In the genomic region with DNA sequence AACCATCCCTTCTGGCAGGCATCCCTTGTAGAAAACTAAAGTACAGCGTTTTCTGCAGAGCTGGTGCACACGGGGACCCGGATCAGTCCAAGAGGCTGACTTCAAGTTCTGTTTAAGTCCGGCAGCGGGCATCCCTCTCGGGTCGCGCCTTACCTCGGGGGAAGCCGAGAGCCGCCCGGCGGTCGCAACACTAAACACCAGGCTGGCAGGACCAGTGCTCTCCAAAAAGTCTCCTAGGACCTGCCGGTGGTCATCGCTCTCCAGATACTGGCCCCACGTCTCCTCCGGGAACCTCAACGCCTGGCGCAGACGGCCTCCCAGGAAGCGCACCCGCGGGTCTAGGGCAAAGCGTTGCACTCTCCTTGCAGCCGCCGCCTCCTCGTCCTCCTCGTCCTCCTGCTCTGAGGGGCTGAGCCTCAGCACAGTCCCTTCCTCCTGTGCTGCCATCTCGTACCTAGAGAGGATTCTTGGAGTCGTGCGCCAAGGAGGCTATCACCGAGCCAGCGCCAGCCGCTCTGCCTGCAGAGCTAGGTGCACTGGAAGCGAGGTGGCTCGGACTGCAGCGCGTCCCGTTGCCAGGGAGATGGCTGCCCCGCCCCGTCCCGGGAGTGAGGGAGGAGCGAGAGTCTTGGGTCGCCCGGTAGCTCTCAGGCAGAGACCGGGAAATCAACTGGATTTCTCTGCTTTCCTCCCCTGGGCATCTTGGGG, we compare ENCODE assay signal across 8 mouse cellular contexts. TPM values are rescaled to one million over a fixed set of nuclear protein-coding genes. Genes with fewer than 3 reads are reported as not detected.
A peak's percentile ranks its signal among the peaks of the same experiment; 100 is the strongest.
DNase-seq lines count a peak whose midpoint lies in the region; ATAC-seq and TF ChIP-seq lines count a peak whose summit lies in the region.

A gene (minus strand): TSS at position 658 of the 708 bp plus-strand sequence.

- H3K4me3 ChIP-seq in E14TG2a.4 (replicated peaks; ENCODE audit: low read length) = peak within 1 kb of the TSS; percentile 85
- peak within 1 kb of the TSS; percentile 50 for H3K4me3 ChIP-seq in forebrain, embryonic 13.5 days
- H3K4me3 ChIP-seq in heart, postnatal 0 days (ENCODE audit: low read depth, low read length) = peak within 1 kb of the TSS; percentile 53
- peak within 1 kb of the TSS; percentile 53 for H3K4me3 ChIP-seq in liver, embryonic 15.5 days (replicated peaks)
- peak within 1 kb of the TSS; percentile 48 for H3K4me3 ChIP-seq in neural tube, embryonic 12.5 days
- peak within 1 kb of the TSS; percentile 48 for H3K4me3 ChIP-seq in stomach, postnatal 0 days (ENCODE audit: low read depth, low read length)

- H3K27ac ChIP-seq in forebrain, embryonic 13.5 days = no peak within 1 kb of the TSS
- no peak within 1 kb of the TSS for H3K27ac ChIP-seq in heart, postnatal 0 days (ENCODE audit: low read depth)
- H3K27ac ChIP-seq in liver, embryonic 15.5 days (replicated peaks) = no peak within 1 kb of the TSS
- no peak within 1 kb of the TSS for H3K27ac ChIP-seq in neural tube, embryonic 12.5 days
- no peak within 1 kb of the TSS for H3K27ac ChIP-seq in stomach, postnatal 0 days (replicated peaks)

- H3K27me3 ChIP-seq in E14TG2a.4 (ENCODE audit: insufficient read depth, low read length) = peaks cover 37% of the 10 kb centered on the region
- peaks cover 46% of the 10 kb centered on the region for H3K27me3 ChIP-seq in forebrain, embryonic 13.5 days
- peaks cover 35% of the 10 kb centered on the region for H3K27me3 ChIP-seq in heart, postnatal 0 days (ENCODE audit: control insufficient read depth, insufficient read depth, low read length)
- H3K27me3 ChIP-seq in liver, embryonic 15.5 days = peaks cover 48% of the 10 kb centered on the region
- peaks cover 45% of the 10 kb centered on the region for H3K27me3 ChIP-seq in neural tube, embryonic 12.5 days (replicated peaks)
- H3K27me3 ChIP-seq in stomach, postnatal 0 days (ENCODE audit: control insufficient read depth, insufficient read depth, low read length) = no peaks in the 10 kb centered on the region

- peak within 1 kb of the TSS; percentile 51 for H3K9ac ChIP-seq in forebrain, embryonic 13.5 days
- no peak within 1 kb of the TSS for H3K9ac ChIP-seq in heart, postnatal 0 days (replicated peaks; ENCODE audit: low read depth, low read length)
- H3K9ac ChIP-seq in liver, embryonic 15.5 days = no peak within 1 kb of the TSS
- peak within 1 kb of the TSS; percentile 45; the same call in 1 of the 2 replicates for H3K9ac ChIP-seq in neural tube, embryonic 12.5 days
- no peak within 1 kb of the TSS for H3K9ac ChIP-seq in stomach, postnatal 0 days (ENCODE audit: low read length)

- no peaks in the 10 kb centered on the region for H3K36me3 ChIP-seq in E14TG2a.4 (ENCODE audit: insufficient read depth, low read length)
- H3K36me3 ChIP-seq in forebrain, embryonic 13.5 days (ENCODE audit: poor library complexity, severe bottlenecking) = no peaks in the 10 kb centered on the region
- no peaks in the 10 kb centered on the region for H3K36me3 ChIP-seq in heart, postnatal 0 days (replicated peaks; ENCODE audit: control insufficient read depth, insufficient read depth, low read length)
- H3K36me3 ChIP-seq in liver, embryonic 15.5 days (replicated peaks) = no peaks in the 10 kb centered on the region
- no peaks in the 10 kb centered on the region for H3K36me3 ChIP-seq in neural tube, embryonic 12.5 days
- no peaks in the 10 kb centered on the region for H3K36me3 ChIP-seq in stomach, postnatal 0 days (ENCODE audit: control insufficient read depth, insufficient read depth, low read length)

- no peak for TF ChIP-seq CTCF in E14TG2a.4 (conservative IDR thresholded peaks at IDR 0.05; ENCODE audit: low read length)
- no peak for TF ChIP-seq CTCF in heart, postnatal 0 days (IDR thresholded peaks at IDR 0.05; ENCODE audit: low read depth)
- TF ChIP-seq CTCF in stomach, postnatal 0 days (IDR thresholded peaks at IDR 0.05; ENCODE audit: low read depth) = peak; percentile 15; the same call in 1 of the 2 replicates

- no peak for TF ChIP-seq EP300 in heart, postnatal 0 days (IDR thresholded peaks at IDR 0.05; ENCODE audit: low read depth)
- TF ChIP-seq EP300 in stomach, postnatal 0 days (optimal IDR thresholded peaks at IDR 0.05) = no peak

- peak; percentile 99 for ATAC-seq in forebrain, embryonic 13.5 days
- peak; percentile 94 for ATAC-seq in heart, postnatal 0 days (ENCODE audit: insufficient read depth, low read depth)
- peak; percentile 82 for ATAC-seq in liver, embryonic 15.5 days (ENCODE audit: insufficient read depth)
- peak; percentile 98 for ATAC-seq in neural tube, embryonic 12.5 days (ENCODE audit: low FRiP score, low read depth)
- ATAC-seq in stomach, postnatal 0 days (ENCODE audit: low FRiP score, low TSS enrichment) = peak; percentile 97

- 0% methylated on average over 47 of the region's 47 CpGs for WGBS in forebrain, embryonic 13.5 days
- WGBS in heart, postnatal 0 days = under 1% methylated on average over 47 of the region's 47 CpGs
- under 1% methylated on average over 47 of the region's 47 CpGs for WGBS in liver, embryonic 15.5 days (ENCODE audit: insufficient replicate concordance)
- WGBS in neural tube, embryonic 12.5 days = 1% methylated on average over 47 of the region's 47 CpGs
- WGBS in stomach, postnatal 0 days = under 1% methylated on average over 47 of the region's 47 CpGs

- no peaks in the 10 kb centered on the region for H3K9me3 ChIP-seq in E14TG2a.4 (ENCODE audit: low read length)
- H3K9me3 ChIP-seq in forebrain, embryonic 13.5 days (replicated peaks) = no peaks in the 10 kb centered on the region
- H3K9me3 ChIP-seq in heart, postnatal 0 days (replicated peaks; ENCODE audit: control insufficient read depth, low read length) = no peaks in the 10 kb centered on the region
- H3K9me3 ChIP-seq in liver, embryonic 15.5 days (replicated peaks) = no peaks in the 10 kb centered on the region
- H3K9me3 ChIP-seq in neural tube, embryonic 12.5 days = no peaks in the 10 kb centered on the region
- H3K9me3 ChIP-seq in stomach, postnatal 0 days (ENCODE audit: control insufficient read depth, low read length) = no peaks in the 10 kb centered on the region

- peak; percentile 82 for DNase-seq in cerebellum, adult 11 months
- DNase-seq in heart, postnatal 0 days (ENCODE audit: low spot score) = peak; percentile 58
- DNase-seq in kidney, postnatal 25 days = peak; percentile 81 to 89
- DNase-seq in stomach, postnatal 0 days (ENCODE audit: low spot score) = peak; percentile 91

- peak within 1 kb of the TSS; percentile 93 for H3K4me2 ChIP-seq in forebrain, embryonic 13.5 days
- H3K4me2 ChIP-seq in heart, postnatal 0 days (ENCODE audit: low read depth, low read length) = peak within 1 kb of the TSS; percentile 86
- H3K4me2 ChIP-seq in liver, embryonic 15.5 days = peak within 1 kb of the TSS; percentile 69
- H3K4me2 ChIP-seq in neural tube, embryonic 12.5 days (replicated peaks) = peak within 1 kb of the TSS; percentile 92
- peak within 1 kb of the TSS; percentile 91 for H3K4me2 ChIP-seq in stomach, postnatal 0 days (replicated peaks; ENCODE audit: low read depth)

- peaks cover 3% of the 10 kb centered on the region; the same call in 1 of the 2 replicates for H3K4me1 ChIP-seq in E14TG2a.4 (replicated peaks; ENCODE audit: low read depth, low read length)
- peaks cover 10% of the 10 kb centered on the region; the same call in 1 of the 2 replicates for H3K4me1 ChIP-seq in forebrain, embryonic 13.5 days
- no peaks in the 10 kb centered on the region for H3K4me1 ChIP-seq in heart, postnatal 0 days (ENCODE audit: control insufficient read depth, insufficient read depth)
- 0 out of 2 replicates have a peak, but pooled peaks cover 4% of the 10 kb centered on the region for H3K4me1 ChIP-seq in liver, embryonic 15.5 days (replicated peaks)
- peaks cover 7% of the 10 kb centered on the region; the same call in 1 of the 2 replicates for H3K4me1 ChIP-seq in neural tube, embryonic 12.5 days
- H3K4me1 ChIP-seq in stomach, postnatal 0 days (replicated peaks; ENCODE audit: control insufficient read depth, insufficient read depth) = no peaks in the 10 kb centered on the region

RNA-seq across cellular contexts. Expression of the gene that starts here (rescaled TPM):
- 0.10 and 0.29 TPM in 2 replicates for polyA plus RNA-seq in forebrain, embryonic 13.5 days (2015; fragmentation: Nextera tagmentation; extraction: Ambion mirVana)
- not detected in 2 replicates for total RNA-seq in heart, postnatal 0 days (2014; rRNA removed; ENCODE audit: low replicate concordance)
- polyA plus RNA-seq in heart, postnatal 0 days (2015; fragmentation: Nextera tagmentation; extraction: Ambion mirVana) = 0.03 TPM in 1 of 2 replicates, not detected in the other
- polyA plus RNA-seq in liver, embryonic 15.5 days (2015; fragmentation: Nextera tagmentation; extraction: Ambion mirVana) = 0.03 and 0.13 TPM in 2 replicates
- 0.14 and 0.22 TPM in 2 replicates for polyA plus RNA-seq in neural tube, embryonic 12.5 days (2016; fragmentation: Nextera tagmentation; extraction: Ambion mirVana)
- polyA plus RNA-seq in stomach, postnatal 0 days (2015; fragmentation: Nextera tagmentation; extraction: Ambion mirVana) = 0.01 and 0.02 TPM in 2 replicates

Comparison
In these comparisons a context has a peak if more than half of its experiments do, and no peak if none do; other contexts are left out.
1. Peak in ATAC-seq, H3K4me3 ChIP-seq, H3K9ac ChIP-seq and H3K4me2 ChIP-seq in forebrain, embryonic 13.5 days; RNA of the gene not detected or under 1 TPM.
2. Peak in DNase-seq, ATAC-seq, H3K4me3 ChIP-seq and H3K4me2 ChIP-seq in heart, postnatal 0 days; RNA of the gene not detected or under 1 TPM.
3. Peak in ATAC-seq, H3K4me3 ChIP-seq and H3K4me2 ChIP-seq in liver, embryonic 15.5 days; RNA of the gene not detected or under 1 TPM.
4. Peak in ATAC-seq, H3K4me3 ChIP-seq, H3K9ac ChIP-seq and H3K4me2 ChIP-seq in neural tube, embryonic 12.5 days; RNA of the gene not detected or under 1 TPM.
5. Peak in DNase-seq, ATAC-seq, H3K4me3 ChIP-seq and H3K4me2 ChIP-seq in stomach, postnatal 0 days; RNA of the gene not detected or under 1 TPM.